Mouse (Mus musculus): ENCODE data around the gene Chaf1b. TPM values are rescaled to one million over a fixed set of nuclear protein-coding genes. Genes with fewer than 3 reads are reported as not detected.

The Chaf1b gene
- polyA plus RNA-seq, 1 experiment from 2014 or later, result 49.7 TPM

DNA sequence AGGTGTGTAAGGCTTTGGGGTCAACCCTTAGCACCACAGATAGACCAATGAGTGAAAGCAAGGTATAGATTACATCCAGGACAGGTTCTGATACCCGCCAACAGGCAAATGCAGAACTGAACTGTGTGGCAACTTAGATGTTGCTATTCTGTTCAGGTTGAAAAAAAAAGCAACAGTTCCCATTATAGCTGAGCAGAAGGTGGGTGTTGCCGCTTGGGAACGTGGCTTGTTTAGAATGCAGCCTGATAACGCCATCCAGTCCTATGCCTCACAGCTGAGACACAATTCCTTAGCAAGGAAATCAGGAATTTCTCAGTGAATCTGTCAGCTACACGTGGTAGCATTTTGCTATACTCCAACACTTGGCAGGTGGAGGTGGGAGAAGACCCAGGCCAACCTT, 9.6 kb downstream of the Chaf1b start:
- Histone ChIP-seq H3K36me3 (peaks cover 52% of the 10 kb centered on the region), H3K4me3 (no peak overlapping the region), H3K27me3 (replicated peaks) (no peaks in the 10 kb centered on the region), H3K4me2 (replicated peaks) (no peak overlapping the region), H3K9me3 (no peaks in the 10 kb centered on the region), H3K27ac (no peak overlapping the region), H3K9ac (no peak overlapping the region), H3K4me1 (no peaks in the 10 kb centered on the region)
- WGBS, result 94% methylated on average over 5 of the region's 5 CpGs
- ATAC-seq (ENCODE audit: low FRiP score, low read depth), result no peak

DNA sequence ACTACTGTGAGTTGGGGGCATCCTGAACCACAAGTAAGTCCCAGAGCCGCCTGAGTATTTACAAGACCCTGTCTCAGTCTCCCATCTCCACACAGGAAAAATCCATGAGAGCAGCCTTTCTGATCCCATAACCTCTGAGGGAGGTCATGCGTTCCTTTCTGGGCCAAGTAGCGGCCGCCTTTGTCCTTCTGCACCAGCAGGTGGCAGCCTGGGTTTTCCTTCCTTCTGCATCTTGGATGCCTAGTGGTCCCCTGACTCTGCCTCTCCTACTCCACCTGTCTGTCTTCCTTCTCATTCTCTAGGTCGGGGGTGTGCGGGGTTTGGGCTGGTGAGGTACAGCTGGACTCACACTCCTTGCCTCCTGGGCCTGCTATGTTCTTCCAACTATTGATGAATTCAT, 19.3 kb downstream of the Chaf1b start:
- peaks cover 19% of the 10 kb centered on the region for H3K36me3 ChIP-seq

DNA sequence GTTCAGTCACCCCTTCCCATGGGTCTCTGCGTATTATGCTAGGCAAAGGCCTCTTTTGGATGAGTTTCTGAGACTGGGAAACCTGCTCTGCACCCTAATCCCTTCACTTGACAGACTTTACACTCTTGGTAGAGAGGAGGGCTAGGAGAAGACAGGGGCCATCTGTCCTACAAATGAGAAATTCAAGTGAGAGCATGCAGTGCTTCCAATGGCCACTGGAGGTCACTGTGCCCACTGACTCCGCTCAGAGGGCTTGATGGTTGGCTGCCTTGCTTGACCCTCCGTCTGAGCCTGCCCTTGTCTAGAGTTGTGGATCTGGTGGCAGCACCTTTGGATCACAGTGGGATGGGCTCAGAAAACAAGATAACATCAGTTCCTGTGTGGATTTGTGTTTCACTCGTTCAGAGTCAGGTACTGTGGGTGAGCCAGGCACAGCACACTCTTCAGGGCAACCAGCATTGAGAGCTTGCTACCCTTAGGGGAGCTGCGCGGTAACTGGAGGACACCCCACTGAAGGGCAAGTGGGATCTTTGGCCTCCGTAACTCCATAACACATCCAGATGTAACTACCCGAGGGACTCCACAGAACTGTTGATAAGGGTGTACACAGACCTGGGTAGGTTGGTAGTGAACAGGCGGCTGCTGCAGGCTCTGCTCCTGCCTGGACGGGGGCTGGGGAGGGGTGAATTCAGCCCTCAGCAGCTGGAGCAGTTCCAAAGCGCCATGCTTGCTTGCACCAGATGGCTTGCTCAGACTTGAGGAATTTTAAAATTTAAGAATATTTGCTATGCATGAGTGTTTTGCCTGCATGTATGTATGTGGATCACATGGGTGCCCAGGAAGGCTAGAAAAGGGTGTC, 22.7 kb downstream of the Chaf1b start:
- H3K4me3 ChIP-seq, result no peak overlapping the region
- H3K27ac ChIP-seq, result no peak overlapping the region
- H3K4me1 ChIP-seq, result no peaks in the 10 kb centered on the region
- H3K27me3 ChIP-seq (replicated peaks), result no peaks in the 10 kb centered on the region
- H3K9ac ChIP-seq, result no peak overlapping the region
- no peaks in the 10 kb centered on the region for H3K9me3 ChIP-seq
- H3K4me2 ChIP-seq (replicated peaks), result no peak overlapping the region
- WGBS, result 72% methylated on average over 11 of the region's 11 CpGs
- H3K36me3 ChIP-seq, result peaks cover 10% of the 10 kb centered on the region; the same call in 1 of the 2 replicates
- ATAC-seq (ENCODE audit: low FRiP score, low read depth), result no peak

More for the DNA sequence above, 19.3 kb downstream of the Chaf1b start:
- H3K4me3 ChIP-seq, result no peak overlapping the region
- 82% methylated on average over 6 of the region's 6 CpGs for WGBS
- H3K4me1 ChIP-seq, result no peaks in the 10 kb centered on the region
- ATAC-seq (ENCODE audit: low FRiP score, low read depth), result no peak
- no peak overlapping the region for H3K4me2 ChIP-seq (replicated peaks)
- H3K27ac ChIP-seq, result no peak overlapping the region
- no peaks in the 10 kb centered on the region for H3K9me3 ChIP-seq
- no peaks in the 10 kb centered on the region for H3K27me3 ChIP-seq (replicated peaks)
- no peak overlapping the region for H3K9ac ChIP-seq

DNA sequence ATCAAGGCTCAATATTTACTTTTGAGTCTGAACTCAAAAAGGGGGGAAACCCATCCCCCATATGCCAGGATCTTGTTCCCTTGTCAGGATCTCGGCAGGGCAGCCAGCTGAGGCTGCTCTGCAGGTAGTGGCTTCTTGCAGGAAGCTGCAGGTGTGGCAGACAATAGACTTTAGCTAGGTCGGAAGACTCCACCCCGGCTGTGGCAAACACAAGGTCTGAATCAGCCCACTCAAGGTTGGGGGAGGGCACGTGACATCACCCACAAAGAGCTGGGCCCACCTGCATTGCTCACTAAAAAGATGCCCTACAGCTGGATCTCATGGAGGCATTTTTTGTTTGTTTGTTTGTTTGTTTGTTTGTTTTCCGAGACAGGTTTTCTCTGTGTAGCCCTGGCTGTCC, 24.1 kb downstream of the Chaf1b start:
- Histone ChIP-seq H3K27ac (no peak overlapping the region), H3K4me1 (no peaks in the 10 kb centered on the region), H3K27me3 (replicated peaks) (no peaks in the 10 kb centered on the region), H3K4me2 (replicated peaks) (no peak overlapping the region), H3K9ac (no peak overlapping the region), H3K36me3 (peaks cover 5% of the 10 kb centered on the region; the same call in 1 of the 2 replicates), H3K4me3 (no peak overlapping the region), H3K9me3 (no peaks in the 10 kb centered on the region)
- ATAC-seq (ENCODE audit: low FRiP score, low read depth), result no peak
- 83% methylated on average over 5 of the region's 5 CpGs for WGBS

DNA sequence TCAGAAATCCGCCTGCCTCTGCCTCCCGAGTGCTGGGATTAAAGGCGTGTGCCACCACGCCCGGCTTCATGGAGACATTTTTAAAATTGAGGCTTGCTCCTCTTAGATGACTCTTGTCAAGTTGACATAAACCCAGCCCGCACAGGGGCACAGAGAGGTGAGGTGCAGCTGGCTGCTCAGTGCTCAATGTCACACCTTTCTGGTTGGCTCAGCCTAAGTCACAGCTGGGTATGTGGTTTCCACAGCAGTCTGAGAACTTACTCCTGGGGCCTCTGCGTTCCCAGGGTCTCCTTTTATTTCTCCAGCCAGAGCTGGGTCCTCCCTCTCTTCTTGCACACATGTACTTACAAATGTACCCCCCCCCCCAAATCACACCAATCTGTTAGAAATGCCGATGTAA, 24.5 kb downstream of the Chaf1b start:
- no peaks in the 10 kb centered on the region for H3K27me3 ChIP-seq (replicated peaks)
- 93% methylated on average over 8 of the region's 8 CpGs for WGBS
- no peak overlapping the region for H3K4me2 ChIP-seq (replicated peaks)
- ATAC-seq (ENCODE audit: low FRiP score, low read depth), result no peak
- no peaks in the 10 kb centered on the region for H3K9me3 ChIP-seq
- no peak overlapping the region for H3K27ac ChIP-seq
- H3K9ac ChIP-seq, result no peak overlapping the region
- no peaks in the 10 kb centered on the region for H3K4me1 ChIP-seq
- H3K36me3 ChIP-seq, result peaks cover 5% of the 10 kb centered on the region; the same call in 1 of the 2 replicates
- H3K4me3 ChIP-seq, result no peak overlapping the region

DNA sequence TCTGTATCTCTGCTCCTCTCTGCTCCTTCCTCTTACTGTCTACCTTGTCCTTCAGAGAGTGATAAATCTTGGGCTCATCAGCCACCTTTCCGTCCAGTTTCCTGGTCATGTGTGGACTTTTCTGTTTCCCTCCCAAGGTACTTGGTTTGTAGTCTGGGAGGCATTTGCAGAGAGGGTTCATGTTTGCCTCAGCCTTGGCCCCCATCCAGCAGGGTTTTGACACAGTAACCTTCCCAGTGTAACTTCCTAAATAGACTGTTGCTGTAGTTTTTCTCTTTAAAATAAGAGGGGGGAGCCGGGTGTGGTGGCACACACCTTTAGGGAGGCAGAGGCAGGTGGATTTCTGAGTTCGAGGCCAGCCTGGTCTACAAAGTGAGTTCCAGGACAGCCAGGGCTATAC, 26.2 kb downstream of the Chaf1b start:
- ATAC-seq (ENCODE audit: low FRiP score, low read depth), result no peak
- H3K4me1 ChIP-seq, result no peaks in the 10 kb centered on the region
- no peak overlapping the region for H3K27ac ChIP-seq
- no peaks in the 10 kb centered on the region for H3K9me3 ChIP-seq
- no peak overlapping the region for H3K4me3 ChIP-seq
- no peak overlapping the region for H3K4me2 ChIP-seq (replicated peaks)
- no peaks in the 10 kb centered on the region for H3K27me3 ChIP-seq (replicated peaks)
- H3K9ac ChIP-seq, result no peak overlapping the region
- H3K36me3 ChIP-seq, result peaks cover under 1% of the 10 kb centered on the region; the same call in 1 of the 2 replicates
- WGBS, result 90% methylated on average over 3 of the region's 3 CpGs

DNA sequence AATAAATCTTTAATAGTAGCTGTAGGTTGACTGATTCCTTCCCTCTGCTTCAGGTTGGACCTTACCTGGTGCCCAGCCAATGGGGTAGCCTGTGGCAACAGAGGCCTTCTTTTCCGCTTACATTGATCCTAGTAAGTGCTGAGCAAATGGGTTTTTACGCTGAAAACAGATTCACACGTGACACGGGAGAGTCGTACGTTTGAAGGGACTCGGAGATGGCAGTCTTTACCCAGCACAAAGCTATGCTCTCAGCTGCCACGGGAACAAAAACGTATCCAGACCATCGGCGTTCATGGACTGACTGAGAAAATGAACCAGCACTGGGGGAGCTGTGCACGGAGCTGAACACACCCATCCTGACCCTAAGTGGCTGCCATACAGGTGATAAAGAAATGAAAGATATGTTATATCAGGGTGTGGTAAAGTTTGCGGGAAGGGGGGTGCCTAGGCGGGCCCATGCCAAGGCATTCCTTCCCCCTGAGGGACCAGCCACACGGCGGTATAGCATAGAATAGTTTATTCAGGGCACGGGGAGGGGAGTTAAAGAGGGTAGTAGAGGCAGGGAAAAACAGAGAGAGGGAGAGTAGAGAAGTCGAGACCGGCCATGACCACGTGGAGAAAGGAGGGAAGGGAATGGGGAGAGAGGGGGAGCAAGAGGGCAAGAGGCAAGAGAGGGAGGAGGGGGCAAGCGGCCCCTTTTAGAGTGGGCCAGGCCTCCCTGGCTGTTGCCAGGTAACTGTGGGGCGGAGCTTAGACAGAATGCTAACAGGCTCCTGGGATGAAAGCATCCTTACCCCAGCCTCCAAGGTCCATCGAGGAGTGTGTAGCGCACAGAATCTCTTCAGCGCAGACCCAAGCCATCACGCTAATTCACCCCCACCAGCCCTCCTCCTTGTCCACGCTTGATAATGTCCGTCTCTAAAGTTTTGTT, 27.3 kb downstream of the Chaf1b start:
- no peaks in the 10 kb centered on the region for H3K27me3 ChIP-seq (replicated peaks)
- H3K4me1 ChIP-seq, result no peaks in the 10 kb centered on the region
- H3K27ac ChIP-seq, result no peak overlapping the region
- no peak for ATAC-seq (ENCODE audit: low FRiP score, low read depth)
- H3K4me3 ChIP-seq, result no peak overlapping the region
- no peaks in the 10 kb centered on the region for H3K9me3 ChIP-seq
- H3K4me2 ChIP-seq (replicated peaks), result no peak overlapping the region
- no peak overlapping the region for H3K9ac ChIP-seq
- H3K36me3 ChIP-seq, result no peaks in the 10 kb centered on the region; the same call in 1 of the 2 replicates
- 67% methylated on average over 28 of the region's 28 CpGs for WGBS

DNA sequence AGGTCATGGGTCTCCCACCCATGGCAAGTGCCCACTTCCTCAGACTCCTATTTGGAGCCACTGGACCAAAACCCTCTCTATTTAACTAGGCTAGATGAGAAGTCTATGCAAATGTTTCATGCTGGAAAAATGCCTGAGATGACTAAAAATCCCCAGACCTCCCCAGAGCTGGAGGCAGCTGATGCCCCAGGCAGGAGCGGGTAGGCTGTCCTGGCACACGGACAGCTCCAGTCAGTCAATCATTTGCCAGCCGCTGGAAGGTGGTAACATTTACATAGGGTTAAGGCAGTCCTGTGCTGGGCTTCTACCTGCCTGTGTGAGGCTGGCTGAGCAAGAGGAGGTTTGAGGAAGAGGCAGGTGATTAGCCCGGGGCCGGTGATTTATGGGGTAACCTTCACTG, 28.5 kb downstream of the Chaf1b start:
- ATAC-seq (ENCODE audit: low FRiP score, low read depth), result 0 out of 2 replicates have a peak, but pooled peaks have one; percentile 17
- no peaks in the 10 kb centered on the region for H3K9me3 ChIP-seq
- H3K36me3 ChIP-seq, result no peaks in the 10 kb centered on the region
- H3K4me2 ChIP-seq (replicated peaks), result no peak overlapping the region
- H3K4me1 ChIP-seq, result no peaks in the 10 kb centered on the region
- H3K27me3 ChIP-seq (replicated peaks), result no peaks in the 10 kb centered on the region
- H3K9ac ChIP-seq, result no peak overlapping the region
- H3K27ac ChIP-seq, result no peak overlapping the region
- 65% methylated on average over 5 of the region's 5 CpGs for WGBS
- H3K4me3 ChIP-seq, result no peak overlapping the region

DNA sequence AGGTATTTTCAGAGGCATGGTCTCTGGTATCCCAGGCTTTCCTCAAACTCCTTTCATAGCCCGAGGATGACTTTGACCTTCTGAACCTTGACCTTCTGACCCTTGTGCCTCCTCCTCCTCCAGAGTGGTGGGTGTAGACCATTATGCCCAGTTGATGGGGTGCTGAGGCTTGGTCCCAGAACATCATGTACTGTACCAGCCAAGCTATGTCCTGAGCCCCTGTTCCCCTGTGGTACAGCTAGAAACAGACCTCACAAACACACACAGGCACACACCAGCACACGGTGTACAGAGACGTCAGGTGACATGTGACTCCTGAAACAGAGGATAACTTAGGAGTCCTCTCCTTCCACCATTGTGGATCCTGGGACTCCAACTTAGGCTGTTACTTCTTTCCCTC, 29.1 kb downstream of the Chaf1b start:
- Histone ChIP-seq H3K27me3 (replicated peaks) (no peaks in the 10 kb centered on the region), H3K4me2 (replicated peaks) (no peak overlapping the region), H3K36me3 (no peaks in the 10 kb centered on the region), H3K27ac (no peak overlapping the region), H3K9me3 (no peaks in the 10 kb centered on the region), H3K4me3 (no peak overlapping the region), H3K9ac (no peak overlapping the region), H3K4me1 (no peaks in the 10 kb centered on the region)
- 74% methylated on average over 3 of the region's 3 CpGs for WGBS
- no peak for ATAC-seq (ENCODE audit: low FRiP score, low read depth)

DNA sequence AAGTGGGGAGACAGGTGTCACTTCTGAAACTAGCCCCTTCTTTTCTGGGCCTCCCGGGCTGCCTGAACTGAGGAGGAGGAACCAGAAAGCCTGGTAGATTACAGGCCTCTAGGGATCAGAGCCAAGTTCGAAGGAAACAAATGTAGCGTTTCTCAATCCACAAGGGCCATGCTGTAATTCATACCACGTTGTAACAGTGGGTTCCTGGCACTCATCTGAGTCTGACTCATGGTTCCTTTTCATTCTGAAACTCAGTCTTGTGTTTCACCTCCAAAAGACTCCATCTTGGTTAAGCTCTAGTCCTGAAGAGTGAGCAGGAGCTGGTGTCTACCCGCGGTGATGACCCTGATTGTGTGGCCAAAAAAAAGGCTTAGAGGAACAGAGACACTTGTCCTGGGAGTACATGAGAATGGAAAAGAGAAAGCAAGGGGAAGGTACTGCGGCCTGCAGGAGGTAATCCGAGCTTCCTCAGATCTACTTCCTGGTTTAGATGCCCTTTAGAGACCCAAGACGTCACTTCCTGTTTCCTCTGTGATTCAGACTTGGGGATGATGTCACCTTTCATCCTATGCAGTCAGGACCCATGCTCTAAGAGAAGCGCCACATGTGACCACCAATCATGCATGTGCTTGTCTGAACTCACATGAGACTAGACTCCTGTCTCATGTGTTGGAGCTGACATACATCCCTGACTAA, 30.3 kb downstream of the Chaf1b start:
- WGBS, result 83% methylated on average over 10 of the region's 10 CpGs
- Histone ChIP-seq H3K36me3 (no peaks in the 10 kb centered on the region), H3K9ac (no peak overlapping the region), H3K4me1 (peaks cover 6% of the 10 kb centered on the region; the same call in 1 of the 2 replicates), H3K27me3 (replicated peaks) (no peaks in the 10 kb centered on the region), H3K4me2 (replicated peaks) (no peak overlapping the region), H3K9me3 (no peaks in the 10 kb centered on the region), H3K27ac (no peak overlapping the region), H3K4me3 (no peak overlapping the region)
- ATAC-seq (ENCODE audit: low FRiP score, low read depth), result no peak

DNA sequence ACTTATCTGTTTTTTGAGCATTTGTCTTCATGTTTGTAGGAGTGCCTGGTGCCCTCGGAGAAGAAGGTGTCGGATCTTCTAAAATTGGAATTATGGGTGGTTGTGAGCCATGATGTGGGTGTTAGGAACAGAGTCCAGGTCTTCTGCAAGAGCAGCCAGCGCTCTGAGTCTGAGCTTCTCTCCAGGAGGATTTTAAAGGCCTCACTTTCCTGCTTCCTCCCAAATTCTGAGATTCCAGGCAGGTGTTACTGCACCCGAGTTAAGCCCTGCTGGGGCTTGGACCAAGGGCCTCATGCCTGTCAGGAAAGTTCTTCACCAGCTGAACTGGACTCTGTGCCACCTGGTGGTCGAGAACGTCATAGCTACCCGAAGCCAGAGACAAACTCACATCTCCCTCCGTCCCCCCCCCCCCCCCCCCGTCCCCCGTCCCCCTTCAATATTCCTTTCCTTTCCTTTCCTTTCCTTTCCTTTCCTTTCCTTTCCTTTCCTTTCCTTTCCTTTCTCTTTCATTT, 31.7 kb downstream of the Chaf1b start:
- no peak overlapping the region for H3K4me2 ChIP-seq (replicated peaks)
- ATAC-seq (ENCODE audit: low FRiP score, low read depth), result no peak
- 47% methylated on average over 7 of the region's 10 CpGs for WGBS
- peaks cover 6% of the 10 kb centered on the region for H3K4me1 ChIP-seq
- H3K36me3 ChIP-seq, result no peaks in the 10 kb centered on the region
- no peaks in the 10 kb centered on the region for H3K27me3 ChIP-seq (replicated peaks)
- H3K9me3 ChIP-seq, result no peaks in the 10 kb centered on the region
- no peak overlapping the region for H3K4me3 ChIP-seq
- no peak overlapping the region for H3K9ac ChIP-seq
- H3K27ac ChIP-seq, result no peak overlapping the region
